Mouse (Mus musculus): ENCODE measurements around the gene Dcbld2. TPM values are rescaled to one million over a fixed set of nuclear protein-coding genes. Genes with fewer than 3 reads are reported as not detected.
A peak's percentile ranks its signal among the peaks of the same experiment; 100 is the strongest.

The Dcbld2 gene
- polyA plus RNA-seq, 1 experiment from 2014 or later = 1.1 TPM

DNA sequence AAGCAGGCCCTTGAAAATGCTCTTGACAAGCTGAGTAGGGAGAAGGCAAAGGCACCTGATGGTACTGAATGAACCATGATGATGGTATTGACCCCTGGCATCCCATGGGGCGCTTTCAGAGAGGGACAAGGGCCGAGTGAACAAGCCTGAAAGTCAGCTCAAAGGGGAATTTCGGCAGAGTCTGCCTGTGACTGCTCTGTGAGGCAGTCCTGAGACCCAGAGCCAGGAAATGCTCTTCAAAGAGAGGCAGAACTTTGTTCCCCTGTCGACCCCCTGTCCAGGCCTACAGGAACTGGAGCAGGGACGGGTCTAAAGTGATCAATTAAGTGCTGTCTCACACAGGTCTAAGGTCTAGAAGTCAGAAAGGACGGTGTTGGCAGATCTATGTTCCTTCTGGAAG lies 105.5 kb downstream of the Dcbld2 start:
- Histone ChIP-seq H3K9me3 (replicated peaks) (no peaks in the 10 kb centered on the region), H3K27me3 (no peaks in the 10 kb centered on the region), H3K9ac (no peak overlapping the region; the same call in 1 of the 2 replicates), H3K4me3 (replicated peaks) (no peak overlapping the region), H3K36me3 (no peaks in the 10 kb centered on the region; the same call in 1 of the 2 replicates), H3K4me2 (no peak overlapping the region), H3K4me1 (replicated peaks) (peaks cover 65% of the 10 kb centered on the region), H3K27ac (peak overlapping the region; percentile 87)
- DNase-seq (no peak), ATAC-seq (ENCODE audit: low read depth) (no peak)
- WGBS (ENCODE audit: insufficient replicate concordance) = 52% methylated on average over 6 of the region's 6 CpGs

DNA sequence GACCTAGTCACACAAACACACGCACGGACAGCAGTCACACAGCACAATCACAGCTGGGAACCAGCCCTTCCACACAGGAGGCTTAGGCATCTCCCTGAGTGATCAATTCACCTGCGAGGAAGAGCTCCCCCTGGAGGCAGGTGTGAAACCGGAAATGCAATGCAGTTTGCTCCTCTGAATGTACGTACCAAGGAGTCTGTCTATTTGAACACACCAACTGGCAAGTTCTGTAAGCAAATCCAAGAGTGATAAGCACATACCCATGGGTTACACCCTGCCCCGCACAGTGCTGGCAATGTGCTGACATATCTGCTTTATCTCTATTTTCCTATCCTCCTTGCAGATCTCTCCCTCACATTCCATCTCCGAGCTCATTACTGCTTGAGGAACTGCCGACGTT lies 106.3 kb downstream of the Dcbld2 start:
- H3K27ac ChIP-seq = peak overlapping the region; percentile 87
- peak; percentile 97 for ATAC-seq (ENCODE audit: low read depth)
- H3K9me3 ChIP-seq (replicated peaks) = no peaks in the 10 kb centered on the region
- peak overlapping the region; percentile 59 for H3K4me2 ChIP-seq
- DNase-seq = peak; percentile 74
- no peaks in the 10 kb centered on the region for H3K27me3 ChIP-seq
- H3K36me3 ChIP-seq = no peaks in the 10 kb centered on the region; the same call in 1 of the 2 replicates
- H3K9ac ChIP-seq = peak overlapping the region; percentile 49; the same call in 1 of the 2 replicates
- WGBS (ENCODE audit: insufficient replicate concordance) = 36% methylated on average over 9 of the region's 9 CpGs
- peak overlapping the region; percentile 28 for H3K4me3 ChIP-seq (replicated peaks)
- H3K4me1 ChIP-seq (replicated peaks) = peaks cover 73% of the 10 kb centered on the region

DNA sequence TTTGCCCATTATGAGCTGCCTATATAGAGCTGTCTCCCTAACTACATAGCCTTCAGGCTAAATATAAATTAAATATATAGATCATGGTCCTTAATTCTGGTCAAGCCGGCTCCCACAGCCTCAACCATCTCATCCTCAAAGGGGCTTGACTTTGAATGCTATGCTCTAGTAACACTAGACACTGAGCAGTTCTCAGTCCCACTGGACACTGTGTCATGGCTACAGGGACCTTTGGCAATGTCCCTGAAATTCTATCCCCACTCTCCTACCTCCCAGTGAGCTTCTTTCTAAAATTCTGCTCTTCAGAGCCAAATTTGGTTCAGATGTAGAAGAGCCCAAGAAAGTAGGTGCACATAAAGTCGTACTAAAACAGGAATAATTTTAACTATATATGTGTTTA lies 107.9 kb downstream of the Dcbld2 start:
- DNase-seq (no peak), ATAC-seq (ENCODE audit: low read depth) (no peak)
- H3K4me3 ChIP-seq (replicated peaks) = no peak overlapping the region
- H3K4me2 ChIP-seq = no peak overlapping the region
- no peak overlapping the region for H3K9ac ChIP-seq
- 86% methylated on average over 2 of the region's 2 CpGs for WGBS (ENCODE audit: insufficient replicate concordance)
- no peaks in the 10 kb centered on the region for H3K9me3 ChIP-seq (replicated peaks)
- no peaks in the 10 kb centered on the region for H3K27me3 ChIP-seq
- peaks cover 81% of the 10 kb centered on the region for H3K4me1 ChIP-seq (replicated peaks)
- no peaks in the 10 kb centered on the region; the same call in 1 of the 2 replicates for H3K36me3 ChIP-seq
- peak overlapping the region; percentile 69 for H3K27ac ChIP-seq

DNA sequence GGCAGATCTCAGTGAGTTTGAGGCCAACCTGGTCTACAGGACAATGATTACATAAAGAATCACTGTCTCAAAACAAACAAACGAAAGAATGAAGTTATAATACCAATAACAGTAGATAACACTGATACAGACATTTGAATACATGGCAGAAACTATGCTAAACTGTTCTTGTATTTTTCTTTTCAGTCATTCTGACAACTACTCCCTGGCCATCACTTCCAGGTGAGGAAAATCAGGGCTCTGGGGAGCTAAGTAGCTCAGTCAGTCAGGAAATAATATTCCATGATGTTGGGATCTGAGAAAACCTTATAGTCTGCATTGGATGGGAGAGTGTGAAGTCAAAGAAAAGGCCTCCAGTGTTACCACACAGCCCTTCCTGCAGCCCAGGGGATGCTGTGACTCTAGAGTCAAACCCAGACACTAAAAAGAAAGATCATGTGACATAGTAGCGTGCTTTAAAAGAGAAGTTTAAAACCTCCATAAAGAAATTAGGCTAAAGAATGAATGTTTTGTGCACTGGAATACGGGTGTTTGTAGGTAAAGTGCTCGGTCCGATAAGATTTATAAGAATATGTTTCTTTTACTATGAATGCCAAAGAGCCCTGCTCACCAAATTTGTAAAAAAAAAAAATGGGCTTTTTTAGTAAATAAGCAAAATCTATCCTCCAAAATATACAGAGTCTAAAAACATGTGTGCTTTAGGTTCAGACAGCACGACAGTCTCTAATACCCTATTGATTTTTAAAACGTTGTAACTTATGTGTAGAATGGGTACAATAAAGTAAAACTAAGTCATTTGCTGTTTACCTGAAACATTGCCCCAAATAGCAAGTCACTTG lies 108.9 kb downstream of the Dcbld2 start:
- Histone ChIP-seq H3K27ac (peak overlapping the region; percentile 89), H3K9me3 (replicated peaks) (no peaks in the 10 kb centered on the region), H3K4me1 (replicated peaks) (peaks cover 84% of the 10 kb centered on the region), H3K9ac (no peak overlapping the region), H3K4me2 (no peak overlapping the region), H3K4me3 (replicated peaks) (no peak overlapping the region), H3K27me3 (no peaks in the 10 kb centered on the region), H3K36me3 (no peaks in the 10 kb centered on the region; the same call in 1 of the 2 replicates)
- DNase-seq = no peak
- WGBS (ENCODE audit: insufficient replicate concordance) = 82% methylated on average over 7 of the region's 7 CpGs
- no peak for ATAC-seq (ENCODE audit: low read depth)

Other genes starting within 250 kb of the Dcbld2 start
- 43.5 and 47.6 TPM in 2 replicates for gene St3gal6, start 115.8 kb downstream of the Dcbld2 start, polyA plus RNA-seq (2015; fragmentation: Nextera tagmentation; extraction: Ambion mirVana)
- not detected in 2 replicates for gene Gm813, start 208.5 kb downstream of the Dcbld2 start, polyA plus RNA-seq (2015; fragmentation: Nextera tagmentation; extraction: Ambion mirVana)
- not detected in 2 replicates for gene E330017A01Rik, start 230.3 kb downstream of the Dcbld2 start, polyA plus RNA-seq (2015; fragmentation: Nextera tagmentation; extraction: Ambion mirVana)

All from liver, embryonic 13.5 days (tissue).